Mouse (Mus musculus): ENCODE measurements around the gene Zdhhc11. TPM values are rescaled to one million over a fixed set of nuclear protein-coding genes. Genes with fewer than 3 reads are reported as not detected.

Gene Zdhhc11
- total RNA-seq, 1 experiment = not detected

GRCm38 (mm10) chr13:73990761-73991160, 27.1 kb downstream of the Zdhhc11 start:
- H3K9me3 ChIP-seq (ENCODE audit: control insufficient read depth, insufficient read depth, low read depth, low read length) = no peaks in the 10 kb centered on the region
- H3K9ac ChIP-seq (ENCODE audit: insufficient read depth, low read depth, low read length, poor library complexity, severe bottlenecking) = no peak overlapping the region
- TF ChIP-seq CHD2 (IDR thresholded peaks at IDR 0.05; ENCODE audit: low read depth, low read length) (no peak), ZNF384 (IDR thresholded peaks at IDR 0.05; ENCODE audit: low read depth, low read length) (no peak), MAFK (IDR thresholded peaks at IDR 0.05; ENCODE audit: insufficient read depth, low read depth, low read length) (no peak), ZC3H11A (IDR thresholded peaks at IDR 0.05; ENCODE audit: borderline replicate concordance, low read depth, low read length) (no peak), HCFC1 (IDR thresholded peaks at IDR 0.05; ENCODE audit: borderline replicate concordance, insufficient read depth, low read length) (no peak)
- in situ Hi-C loops (cut with MboI; ENCODE audit: low sequenced_read_pairs in 2 of 2, unreplicated experiment in 2 of 2) = no loop called here
- DNase-seq (ENCODE audit: low read depth, low spot score) = no peak
- H3K27ac ChIP-seq (ENCODE audit: insufficient read depth, low read depth, low read length, poor library complexity, severe bottlenecking) = no peak overlapping the region
- H3K4me1 ChIP-seq (ENCODE audit: control insufficient read depth in 2 of 2, insufficient read depth in 2 of 2, low read length in 2 of 2, poor library complexity in 1 of 2) = no peaks in the 10 kb centered on the region
- no peak overlapping the region for H3K4me3 ChIP-seq (ENCODE audit: insufficient read depth in 1 of 2, low read depth in 1 of 2, low read length in 2 of 2, poor library complexity in 1 of 2, severe bottlenecking in 1 of 2)
- no peaks in the 10 kb centered on the region for H3K36me3 ChIP-seq (ENCODE audit: control insufficient read depth, insufficient read depth, low read length, poor library complexity, severe bottlenecking)

- in situ Hi-C loops (cut with MboI; ENCODE audit: low sequenced_read_pairs in 2 of 2, unreplicated experiment in 2 of 2) = no loop called here
- Histone ChIP-seq H3K4me3 (ENCODE audit: insufficient read depth in 1 of 2, low read depth in 1 of 2, low read length in 2 of 2, poor library complexity in 1 of 2, severe bottlenecking in 1 of 2) (no peak overlapping the region), H3K36me3 (ENCODE audit: control insufficient read depth, insufficient read depth, low read length, poor library complexity, severe bottlenecking) (no peaks in the 10 kb centered on the region), H3K9ac (ENCODE audit: insufficient read depth, low read depth, low read length, poor library complexity, severe bottlenecking) (no peak overlapping the region), H3K9me3 (ENCODE audit: control insufficient read depth, insufficient read depth, low read depth, low read length) (no peaks in the 10 kb centered on the region), H3K4me1 (ENCODE audit: control insufficient read depth in 2 of 2, insufficient read depth in 2 of 2, low read length in 2 of 2, poor library complexity in 1 of 2) (no peaks in the 10 kb centered on the region), H3K27ac (ENCODE audit: insufficient read depth, low read depth, low read length, poor library complexity, severe bottlenecking) (no peak overlapping the region)
- DNase-seq (ENCODE audit: low read depth, low spot score) = no peak
- no peak for TF ChIP-seq CHD2 (IDR thresholded peaks at IDR 0.05; ENCODE audit: low read depth, low read length)
- TF ChIP-seq ZNF384 (IDR thresholded peaks at IDR 0.05; ENCODE audit: low read depth, low read length) = no peak
- TF ChIP-seq HCFC1 (IDR thresholded peaks at IDR 0.05; ENCODE audit: borderline replicate concordance, insufficient read depth, low read length) = no peak
- no peak for TF ChIP-seq ZC3H11A (IDR thresholded peaks at IDR 0.05; ENCODE audit: borderline replicate concordance, low read depth, low read length)
- no peak for TF ChIP-seq MAFK (IDR thresholded peaks at IDR 0.05; ENCODE audit: insufficient read depth, low read depth, low read length)
Observed at GRCm38 (mm10) chr13:73991267-73991666, 27.6 kb downstream of the Zdhhc11 start.

- Histone ChIP-seq H3K27ac (ENCODE audit: insufficient read depth, low read depth, low read length, poor library complexity, severe bottlenecking) (no peak overlapping the region), H3K9ac (ENCODE audit: insufficient read depth, low read depth, low read length, poor library complexity, severe bottlenecking) (no peak overlapping the region), H3K4me1 (ENCODE audit: control insufficient read depth in 2 of 2, insufficient read depth in 2 of 2, low read length in 2 of 2, poor library complexity in 1 of 2) (no peaks in the 10 kb centered on the region), H3K36me3 (ENCODE audit: control insufficient read depth, insufficient read depth, low read length, poor library complexity, severe bottlenecking) (no peaks in the 10 kb centered on the region), H3K4me3 (ENCODE audit: insufficient read depth in 1 of 2, low read depth in 1 of 2, low read length in 2 of 2, poor library complexity in 1 of 2, severe bottlenecking in 1 of 2) (no peak overlapping the region), H3K9me3 (ENCODE audit: control insufficient read depth, insufficient read depth, low read depth, low read length) (no peaks in the 10 kb centered on the region)
- TF ChIP-seq ZNF384 (IDR thresholded peaks at IDR 0.05; ENCODE audit: low read depth, low read length) (no peak), HCFC1 (IDR thresholded peaks at IDR 0.05; ENCODE audit: borderline replicate concordance, insufficient read depth, low read length) (no peak), CHD2 (IDR thresholded peaks at IDR 0.05; ENCODE audit: low read depth, low read length) (no peak), ZC3H11A (IDR thresholded peaks at IDR 0.05; ENCODE audit: borderline replicate concordance, low read depth, low read length) (no peak), MAFK (IDR thresholded peaks at IDR 0.05; ENCODE audit: insufficient read depth, low read depth, low read length) (no peak)
- in situ Hi-C loops (cut with MboI; ENCODE audit: low sequenced_read_pairs in 2 of 2, unreplicated experiment in 2 of 2) = no loop called here
- no peak for DNase-seq (ENCODE audit: low read depth, low spot score)
Observed at GRCm38 (mm10) chr13:73996456-73996855, 32.8 kb downstream of the Zdhhc11 start.

- DNase-seq (ENCODE audit: low read depth, low spot score) = no peak
- no peak overlapping the region for H3K27ac ChIP-seq (ENCODE audit: insufficient read depth, low read depth, low read length, poor library complexity, severe bottlenecking)
- TF ChIP-seq ZC3H11A (IDR thresholded peaks at IDR 0.05; ENCODE audit: borderline replicate concordance, low read depth, low read length) (no peak), HCFC1 (IDR thresholded peaks at IDR 0.05; ENCODE audit: borderline replicate concordance, insufficient read depth, low read length) (no peak), ZNF384 (IDR thresholded peaks at IDR 0.05; ENCODE audit: low read depth, low read length) (no peak), MAFK (IDR thresholded peaks at IDR 0.05; ENCODE audit: insufficient read depth, low read depth, low read length) (no peak), CHD2 (IDR thresholded peaks at IDR 0.05; ENCODE audit: low read depth, low read length) (no peak)
- in situ Hi-C loops (cut with MboI; ENCODE audit: low sequenced_read_pairs in 2 of 2, unreplicated experiment in 2 of 2) = no loop called here
- H3K4me3 ChIP-seq (ENCODE audit: insufficient read depth in 1 of 2, low read depth in 1 of 2, low read length in 2 of 2, poor library complexity in 1 of 2, severe bottlenecking in 1 of 2) = no peak overlapping the region
- H3K36me3 ChIP-seq (ENCODE audit: control insufficient read depth, insufficient read depth, low read length, poor library complexity, severe bottlenecking) = no peaks in the 10 kb centered on the region
- no peak overlapping the region for H3K9ac ChIP-seq (ENCODE audit: insufficient read depth, low read depth, low read length, poor library complexity, severe bottlenecking)
- H3K4me1 ChIP-seq (ENCODE audit: control insufficient read depth in 2 of 2, insufficient read depth in 2 of 2, low read length in 2 of 2, poor library complexity in 1 of 2) = no peaks in the 10 kb centered on the region
- H3K9me3 ChIP-seq (ENCODE audit: control insufficient read depth, insufficient read depth, low read depth, low read length) = no peaks in the 10 kb centered on the region
Observed at GRCm38 (mm10) chr13:74000519-74000918, 36.9 kb downstream of the Zdhhc11 start.

GRCm38 (mm10) chr13:74000961-74001360, 37.3 kb downstream of the Zdhhc11 start:
- TF ChIP-seq ZNF384 (IDR thresholded peaks at IDR 0.05; ENCODE audit: low read depth, low read length) (no peak), HCFC1 (IDR thresholded peaks at IDR 0.05; ENCODE audit: borderline replicate concordance, insufficient read depth, low read length) (no peak), ZC3H11A (IDR thresholded peaks at IDR 0.05; ENCODE audit: borderline replicate concordance, low read depth, low read length) (no peak), MAFK (IDR thresholded peaks at IDR 0.05; ENCODE audit: insufficient read depth, low read depth, low read length) (no peak), CHD2 (IDR thresholded peaks at IDR 0.05; ENCODE audit: low read depth, low read length) (no peak)
- Histone ChIP-seq H3K9me3 (ENCODE audit: control insufficient read depth, insufficient read depth, low read depth, low read length) (no peaks in the 10 kb centered on the region), H3K36me3 (ENCODE audit: control insufficient read depth, insufficient read depth, low read length, poor library complexity, severe bottlenecking) (no peaks in the 10 kb centered on the region), H3K4me3 (ENCODE audit: insufficient read depth in 1 of 2, low read depth in 1 of 2, low read length in 2 of 2, poor library complexity in 1 of 2, severe bottlenecking in 1 of 2) (no peak overlapping the region), H3K27ac (ENCODE audit: insufficient read depth, low read depth, low read length, poor library complexity, severe bottlenecking) (no peak overlapping the region), H3K9ac (ENCODE audit: insufficient read depth, low read depth, low read length, poor library complexity, severe bottlenecking) (no peak overlapping the region), H3K4me1 (ENCODE audit: control insufficient read depth in 2 of 2, insufficient read depth in 2 of 2, low read length in 2 of 2, poor library complexity in 1 of 2) (no peaks in the 10 kb centered on the region)
- in situ Hi-C loops (cut with MboI; ENCODE audit: low sequenced_read_pairs in 2 of 2, unreplicated experiment in 2 of 2) = no loop called here
- no peak for DNase-seq (ENCODE audit: low read depth, low spot score)

Measured in ES-E14 (cell line).